Mouse (Mus musculus): ENCODE measurements around the gene Myh13. TPM values are rescaled to one million over a fixed set of nuclear protein-coding genes. Genes with fewer than 3 reads are reported as not detected.

The Myh13 gene
- not detected in 2 replicates for polyA plus RNA-seq (2015; fragmentation: Nextera tagmentation; extraction: Ambion mirVana)

DNA sequence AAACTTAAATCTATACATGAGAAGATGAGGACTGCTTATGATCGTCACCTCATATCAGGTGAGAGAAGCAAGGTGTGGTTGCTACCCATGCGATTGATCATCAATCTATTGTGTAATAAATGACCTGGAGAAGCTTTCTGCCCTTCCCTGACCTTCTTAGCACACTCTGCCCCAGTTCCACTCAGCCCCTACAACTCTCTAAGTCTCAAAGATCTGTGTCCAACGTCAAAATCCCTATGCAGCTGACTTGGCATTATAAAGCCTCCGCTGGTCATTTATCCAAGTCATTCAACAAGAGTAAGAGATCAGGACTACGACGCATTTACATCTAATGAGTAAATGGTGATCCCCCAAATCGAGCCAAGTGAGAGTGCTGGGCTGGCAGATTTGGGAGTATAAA is at the start of gene Myh13:
Myh13 (plus strand) TSS at position 301 of the 400 bp plus-strand sequence.
- 78% methylated on average over 7 of the region's 7 CpGs for WGBS
- Histone ChIP-seq H3K27ac (replicated peaks) (no peak within 1 kb of the TSS), H3K4me3 (ENCODE audit: low read depth, low read length) (no peak within 1 kb of the TSS), H3K4me2 (replicated peaks; ENCODE audit: low read depth) (no peak within 1 kb of the TSS), H3K9ac (ENCODE audit: low read length) (no peak within 1 kb of the TSS), H3K36me3 (ENCODE audit: control insufficient read depth, insufficient read depth, low read length) (no peaks in the 10 kb centered on the region), H3K27me3 (ENCODE audit: control insufficient read depth, insufficient read depth, low read length) (no peaks in the 10 kb centered on the region), H3K9me3 (ENCODE audit: control insufficient read depth, low read length) (no peaks in the 10 kb centered on the region), H3K4me1 (replicated peaks; ENCODE audit: control insufficient read depth, insufficient read depth) (no peaks in the 10 kb centered on the region)
- ATAC-seq (ENCODE audit: low FRiP score, low TSS enrichment) (no peak), DNase-seq (ENCODE audit: low spot score) (no peak)
- TF ChIP-seq CTCF (IDR thresholded peaks at IDR 0.05; ENCODE audit: low read depth) (no peak), EP300 (optimal IDR thresholded peaks at IDR 0.05) (no peak)

GRCm38 (mm10) chr11:67276601-67277174 is 44.8 kb upstream of the Myh13 start, which contains the start of gene Myh8:
Gene Myh8 (plus strand): TSS chr11:67277124.
- Histone ChIP-seq H3K36me3 (ENCODE audit: control insufficient read depth, insufficient read depth, low read length) (no peaks in the 10 kb centered on the region), H3K9ac (ENCODE audit: low read length) (no peak within 1 kb of the TSS), H3K4me1 (replicated peaks; ENCODE audit: control insufficient read depth, insufficient read depth) (no peaks in the 10 kb centered on the region), H3K27ac (replicated peaks) (no peak within 1 kb of the TSS), H3K4me3 (ENCODE audit: low read depth, low read length) (no peak within 1 kb of the TSS), H3K27me3 (ENCODE audit: control insufficient read depth, insufficient read depth, low read length) (no peaks in the 10 kb centered on the region), H3K4me2 (replicated peaks; ENCODE audit: low read depth) (no peak within 1 kb of the TSS), H3K9me3 (ENCODE audit: control insufficient read depth, low read length) (no peaks in the 10 kb centered on the region)
- 62% methylated on average over 10 of the region's 10 CpGs for WGBS
- TF ChIP-seq CTCF (IDR thresholded peaks at IDR 0.05; ENCODE audit: low read depth) (no peak), EP300 (optimal IDR thresholded peaks at IDR 0.05) (no peak)
- DNase-seq (ENCODE audit: low spot score) (peak; percentile 27), ATAC-seq (ENCODE audit: low FRiP score, low TSS enrichment) (no peak)

DNA sequence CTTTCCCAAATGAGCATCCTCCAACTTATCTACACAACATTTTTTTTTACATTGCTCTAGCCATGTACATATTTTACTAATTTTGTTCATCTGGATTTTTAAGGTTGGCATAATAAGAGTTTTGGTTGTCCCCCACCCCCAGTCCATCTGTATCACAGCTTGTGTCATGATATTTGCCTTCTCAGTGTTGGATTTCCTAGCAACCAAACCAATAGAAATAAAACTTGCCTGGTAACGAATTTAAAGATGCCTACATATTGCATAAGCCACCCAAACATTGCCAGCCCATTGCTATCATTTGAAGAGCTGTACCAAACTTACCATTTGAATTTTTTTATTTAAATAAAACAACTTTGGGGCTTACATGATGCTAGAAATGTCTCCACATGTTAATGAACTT is 28.0 kb upstream of the Myh13 start:
- Histone ChIP-seq H3K4me1 (replicated peaks; ENCODE audit: control insufficient read depth, insufficient read depth) (no peaks in the 10 kb centered on the region), H3K9ac (ENCODE audit: low read length) (no peak overlapping the region), H3K9me3 (ENCODE audit: control insufficient read depth, low read length) (no peaks in the 10 kb centered on the region), H3K4me3 (ENCODE audit: low read depth, low read length) (no peak overlapping the region), H3K36me3 (ENCODE audit: control insufficient read depth, insufficient read depth, low read length) (no peaks in the 10 kb centered on the region), H3K4me2 (replicated peaks; ENCODE audit: low read depth) (no peak overlapping the region), H3K27me3 (ENCODE audit: control insufficient read depth, insufficient read depth, low read length) (no peaks in the 10 kb centered on the region), H3K27ac (replicated peaks) (no peak overlapping the region)
- ATAC-seq (ENCODE audit: low FRiP score, low TSS enrichment): no peak
- TF ChIP-seq CTCF (IDR thresholded peaks at IDR 0.05; ENCODE audit: low read depth) (no peak), EP300 (optimal IDR thresholded peaks at IDR 0.05) (no peak)
- DNase-seq (ENCODE audit: low spot score): no peak
- WGBS: 76% methylated on average over 1 of the region's 1 CpGs

- DNase-seq (ENCODE audit: low spot score): no peak
- no peak for ATAC-seq (ENCODE audit: low FRiP score, low TSS enrichment)
- 28% methylated on average over 15 of the region's 15 CpGs for WGBS
Measured at GRCm38 (mm10) chr11:67313733-67314452, 7.6 kb upstream of the Myh13 start.

DNA sequence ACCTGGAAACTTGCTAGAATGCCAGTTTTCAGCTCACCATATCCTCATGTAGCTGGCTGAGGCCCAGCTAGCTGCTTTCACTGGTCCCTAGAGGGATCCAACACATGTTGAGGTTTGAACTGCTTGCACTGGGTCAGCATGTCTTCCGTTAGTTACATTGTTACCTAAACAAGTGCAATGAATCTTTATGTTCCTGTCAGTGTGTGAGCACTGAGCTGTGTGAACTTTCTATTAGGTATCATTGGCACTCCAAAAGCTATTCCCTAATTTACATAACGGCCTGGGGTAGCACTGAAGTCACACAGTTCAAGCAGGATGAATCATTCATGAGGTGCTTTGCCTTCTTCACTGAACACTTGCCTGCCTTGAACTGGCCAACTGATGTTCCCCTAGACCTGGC is 5.1 kb downstream of the Myh13 start:
- TF ChIP-seq CTCF (IDR thresholded peaks at IDR 0.05; ENCODE audit: low read depth) (no peak), EP300 (optimal IDR thresholded peaks at IDR 0.05) (no peak)
- Histone ChIP-seq H3K9me3 (ENCODE audit: control insufficient read depth, low read length) (no peaks in the 10 kb centered on the region), H3K27me3 (ENCODE audit: control insufficient read depth, insufficient read depth, low read length) (no peaks in the 10 kb centered on the region), H3K4me3 (ENCODE audit: low read depth, low read length) (no peak overlapping the region), H3K4me2 (replicated peaks; ENCODE audit: low read depth) (no peak overlapping the region), H3K9ac (ENCODE audit: low read length) (no peak overlapping the region), H3K36me3 (ENCODE audit: control insufficient read depth, insufficient read depth, low read length) (no peaks in the 10 kb centered on the region), H3K4me1 (replicated peaks; ENCODE audit: control insufficient read depth, insufficient read depth) (no peaks in the 10 kb centered on the region), H3K27ac (replicated peaks) (no peak overlapping the region)
- 67% methylated on average over 2 of the region's 2 CpGs for WGBS
- DNase-seq (ENCODE audit: low spot score) (no peak), ATAC-seq (ENCODE audit: low FRiP score, low TSS enrichment) (no peak)

More at GRCm38 (mm10) chr11:67313733-67314452, 7.6 kb upstream of the Myh13 start:
- Histone ChIP-seq H3K9ac (ENCODE audit: low read length) (no peak overlapping the region), H3K4me3 (ENCODE audit: low read depth, low read length) (no peak overlapping the region), H3K9me3 (ENCODE audit: control insufficient read depth, low read length) (no peaks in the 10 kb centered on the region), H3K27ac (replicated peaks) (no peak overlapping the region), H3K4me1 (replicated peaks; ENCODE audit: control insufficient read depth, insufficient read depth) (no peaks in the 10 kb centered on the region), H3K36me3 (ENCODE audit: control insufficient read depth, insufficient read depth, low read length) (no peaks in the 10 kb centered on the region), H3K27me3 (ENCODE audit: control insufficient read depth, insufficient read depth, low read length) (no peaks in the 10 kb centered on the region), H3K4me2 (replicated peaks; ENCODE audit: low read depth) (no peak overlapping the region)
- TF ChIP-seq CTCF (IDR thresholded peaks at IDR 0.05; ENCODE audit: low read depth): no peak
- TF ChIP-seq EP300 (optimal IDR thresholded peaks at IDR 0.05): no peak

DNA sequence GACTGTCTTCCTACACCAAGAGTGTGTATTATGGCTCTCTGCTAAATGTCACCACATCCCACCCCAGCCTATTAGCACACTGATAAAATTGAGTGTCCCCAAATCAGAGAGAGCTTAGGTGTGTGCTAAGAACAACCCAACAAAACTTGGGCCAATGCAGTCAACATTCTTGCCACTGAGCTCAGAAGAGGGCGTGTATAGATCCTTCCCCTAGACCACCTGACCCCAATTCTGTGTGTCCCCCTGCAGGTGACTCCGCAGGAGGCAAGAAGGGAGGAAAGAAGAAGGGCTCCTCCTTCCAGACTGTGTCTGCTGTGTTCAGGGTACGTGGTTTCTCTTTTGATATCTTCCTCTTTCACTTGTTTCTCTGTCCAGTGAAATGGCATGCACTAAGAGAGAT is 23.1 kb downstream of the Myh13 start:
- no peak for DNase-seq (ENCODE audit: low spot score)
- no peaks in the 10 kb centered on the region for H3K27me3 ChIP-seq (ENCODE audit: control insufficient read depth, insufficient read depth, low read length)
- H3K9me3 ChIP-seq (ENCODE audit: control insufficient read depth, low read length): no peaks in the 10 kb centered on the region
- H3K4me3 ChIP-seq (ENCODE audit: low read depth, low read length): no peak overlapping the region
- no peaks in the 10 kb centered on the region for H3K36me3 ChIP-seq (ENCODE audit: control insufficient read depth, insufficient read depth, low read length)
- no peak for ATAC-seq (ENCODE audit: low FRiP score, low TSS enrichment)
- H3K4me1 ChIP-seq (replicated peaks; ENCODE audit: control insufficient read depth, insufficient read depth): no peaks in the 10 kb centered on the region
- TF ChIP-seq EP300 (optimal IDR thresholded peaks at IDR 0.05) (no peak), CTCF (IDR thresholded peaks at IDR 0.05; ENCODE audit: low read depth) (no peak)
- WGBS: 77% methylated on average over 3 of the region's 3 CpGs
- H3K27ac ChIP-seq (replicated peaks): no peak overlapping the region
- no peak overlapping the region for H3K4me2 ChIP-seq (replicated peaks; ENCODE audit: low read depth)
- H3K9ac ChIP-seq (ENCODE audit: low read length): no peak overlapping the region
